Mouse (Mus musculus): ENCODE data around the gene Rnf186. TPM values are rescaled to one million over a fixed set of nuclear protein-coding genes. Genes with fewer than 3 reads are reported as not detected.

Gene Rnf186
- polyA plus RNA-seq, 1 experiment from 2014 or later = not detected

- Histone ChIP-seq H3K4me1 (ENCODE audit: control insufficient read depth, insufficient read depth, low read length) (no peaks in the 10 kb centered on the region), H3K4me3 (ENCODE audit: low read depth, low read length) (no peak overlapping the region), H3K9ac (replicated peaks; ENCODE audit: low read length) (no peak overlapping the region), H3K4me2 (ENCODE audit: low read depth, low read length) (no peak overlapping the region), H3K27ac (replicated peaks; ENCODE audit: low read depth, low read length) (no peak overlapping the region), H3K27me3 (ENCODE audit: control insufficient read depth, insufficient read depth, low read length) (no peaks in the 10 kb centered on the region), H3K36me3 (replicated peaks; ENCODE audit: control insufficient read depth, insufficient read depth, low read depth, low read length) (no peaks in the 10 kb centered on the region), H3K9me3 (replicated peaks; ENCODE audit: control insufficient read depth, low read length) (no peaks in the 10 kb centered on the region)
- 67% methylated on average over 7 of the region's 7 CpGs for WGBS
- ATAC-seq (replicated peaks; ENCODE audit: insufficient number of reproducible peaks, low FRiP score, low TSS enrichment, low read depth) (no peak), DNase-seq (ENCODE audit: low spot score) (no peak)
Measured at GRCm38 (mm10) chr4:138984744-138985143, 17.8 kb downstream of the Rnf186 start.

DNA sequence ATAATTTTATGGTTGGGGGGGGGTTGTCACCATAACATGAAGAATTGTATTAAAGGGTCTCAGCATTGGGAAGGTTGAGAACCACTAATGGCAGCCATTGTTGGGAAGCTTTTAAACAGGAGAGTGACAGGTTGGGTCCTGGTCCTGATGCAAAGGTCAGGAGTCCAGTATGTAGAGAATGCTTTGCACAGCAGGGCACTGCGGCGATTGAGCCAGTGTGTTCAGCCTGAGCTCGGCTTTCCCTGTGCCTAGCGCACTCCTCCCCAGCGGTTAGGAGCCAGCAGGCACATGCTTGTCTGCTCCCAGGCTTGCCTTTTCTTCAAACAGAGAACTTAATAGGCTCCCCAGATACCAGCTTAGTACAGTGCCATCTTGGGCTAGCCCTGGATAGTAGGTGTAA is 19.4 kb downstream of the Rnf186 start:
- Histone ChIP-seq H3K9ac (replicated peaks; ENCODE audit: low read length) (no peak overlapping the region), H3K36me3 (replicated peaks; ENCODE audit: control insufficient read depth, insufficient read depth, low read depth, low read length) (no peaks in the 10 kb centered on the region), H3K27ac (replicated peaks; ENCODE audit: low read depth, low read length) (no peak overlapping the region), H3K27me3 (ENCODE audit: control insufficient read depth, insufficient read depth, low read length) (no peaks in the 10 kb centered on the region), H3K4me1 (ENCODE audit: control insufficient read depth, insufficient read depth, low read length) (no peaks in the 10 kb centered on the region), H3K9me3 (replicated peaks; ENCODE audit: control insufficient read depth, low read length) (no peaks in the 10 kb centered on the region), H3K4me3 (ENCODE audit: low read depth, low read length) (no peak overlapping the region), H3K4me2 (ENCODE audit: low read depth, low read length) (no peak overlapping the region)
- WGBS = 47% methylated on average over 5 of the region's 5 CpGs
- ATAC-seq (replicated peaks; ENCODE audit: insufficient number of reproducible peaks, low FRiP score, low TSS enrichment, low read depth) (no peak), DNase-seq (ENCODE audit: low spot score) (no peak)

DNA sequence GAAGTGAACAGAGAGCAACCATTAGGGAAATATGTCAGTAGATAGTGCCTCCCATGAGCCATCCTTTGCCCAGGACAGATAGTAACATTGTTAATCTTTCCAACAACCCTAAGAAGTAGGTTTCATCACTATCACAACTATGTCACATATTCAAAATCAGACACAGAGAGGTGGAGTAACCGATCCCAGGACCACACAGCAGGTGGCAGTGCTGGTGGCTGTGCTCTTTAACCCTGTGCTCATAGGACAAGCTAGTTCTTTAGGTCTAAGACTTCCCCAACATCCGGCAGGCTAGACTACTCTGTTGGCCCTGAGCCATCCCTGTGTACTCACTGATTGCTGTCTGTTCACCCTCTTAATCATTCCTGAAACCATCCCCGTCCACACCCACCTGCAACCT is 27.5 kb downstream of the Rnf186 start:
- H3K9me3 ChIP-seq (replicated peaks; ENCODE audit: control insufficient read depth, low read length) = no peaks in the 10 kb centered on the region
- no peak overlapping the region for H3K4me2 ChIP-seq (ENCODE audit: low read depth, low read length)
- H3K36me3 ChIP-seq (replicated peaks; ENCODE audit: control insufficient read depth, insufficient read depth, low read depth, low read length) = no peaks in the 10 kb centered on the region
- H3K9ac ChIP-seq (replicated peaks; ENCODE audit: low read length) = no peak overlapping the region
- DNase-seq (ENCODE audit: low spot score) (no peak), ATAC-seq (replicated peaks; ENCODE audit: insufficient number of reproducible peaks, low FRiP score, low TSS enrichment, low read depth) (no peak)
- H3K4me1 ChIP-seq (ENCODE audit: control insufficient read depth, insufficient read depth, low read length) = no peaks in the 10 kb centered on the region
- no peak overlapping the region for H3K27ac ChIP-seq (replicated peaks; ENCODE audit: low read depth, low read length)
- 80% methylated on average over 3 of the region's 3 CpGs for WGBS
- H3K4me3 ChIP-seq (ENCODE audit: low read depth, low read length) = no peak overlapping the region
- H3K27me3 ChIP-seq (ENCODE audit: control insufficient read depth, insufficient read depth, low read length) = no peaks in the 10 kb centered on the region

- Histone ChIP-seq H3K27me3 (ENCODE audit: control insufficient read depth, insufficient read depth, low read length) (no peaks in the 10 kb centered on the region), H3K36me3 (replicated peaks; ENCODE audit: control insufficient read depth, insufficient read depth, low read depth, low read length) (no peaks in the 10 kb centered on the region), H3K27ac (replicated peaks; ENCODE audit: low read depth, low read length) (no peak overlapping the region), H3K4me2 (ENCODE audit: low read depth, low read length) (no peak overlapping the region), H3K4me3 (ENCODE audit: low read depth, low read length) (no peak overlapping the region), H3K4me1 (ENCODE audit: control insufficient read depth, insufficient read depth, low read length) (no peaks in the 10 kb centered on the region), H3K9me3 (replicated peaks; ENCODE audit: control insufficient read depth, low read length) (no peaks in the 10 kb centered on the region), H3K9ac (replicated peaks; ENCODE audit: low read length) (no peak overlapping the region)
- WGBS = 73% methylated on average over 5 of the region's 5 CpGs
- ATAC-seq (replicated peaks; ENCODE audit: insufficient number of reproducible peaks, low FRiP score, low TSS enrichment, low read depth) = no peak
- DNase-seq (ENCODE audit: low spot score) = no peak
Measured at GRCm38 (mm10) chr4:138996410-138996809, 29.5 kb downstream of the Rnf186 start.

GRCm38 (mm10) chr4:138997121-138997520 is 30.2 kb downstream of the Rnf186 start:
- no peak for ATAC-seq (replicated peaks; ENCODE audit: insufficient number of reproducible peaks, low FRiP score, low TSS enrichment, low read depth)
- H3K27me3 ChIP-seq (ENCODE audit: control insufficient read depth, insufficient read depth, low read length) = no peaks in the 10 kb centered on the region
- no peak overlapping the region for H3K4me2 ChIP-seq (ENCODE audit: low read depth, low read length)

DNA sequence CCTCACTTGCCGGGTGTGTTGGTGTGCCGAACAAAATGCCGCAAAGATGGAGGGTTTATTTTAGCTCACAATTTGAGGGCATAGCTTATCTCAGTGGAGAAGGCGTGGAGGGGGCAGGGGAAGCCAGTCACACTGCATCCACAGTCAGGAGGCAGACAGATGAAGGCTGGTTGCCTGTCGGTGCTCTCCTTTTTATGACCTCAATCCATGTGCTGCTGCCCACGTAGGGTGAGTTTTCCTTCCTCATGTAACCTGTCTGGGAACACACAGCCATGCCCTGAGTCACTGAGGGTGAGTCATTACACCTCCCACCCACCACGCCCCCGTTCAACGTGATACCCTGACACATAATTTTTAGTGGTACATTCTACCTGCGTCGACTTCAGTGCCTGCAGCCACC is 31.7 kb downstream of the Rnf186 start:
- H3K4me3 ChIP-seq (ENCODE audit: low read depth, low read length) = no peak overlapping the region
- no peak overlapping the region for H3K9ac ChIP-seq (replicated peaks; ENCODE audit: low read length)
- no peaks in the 10 kb centered on the region for H3K4me1 ChIP-seq (ENCODE audit: control insufficient read depth, insufficient read depth, low read length)
- ATAC-seq (replicated peaks; ENCODE audit: insufficient number of reproducible peaks, low FRiP score, low TSS enrichment, low read depth) = no peak
- no peak overlapping the region for H3K4me2 ChIP-seq (ENCODE audit: low read depth, low read length)
- no peak for DNase-seq (ENCODE audit: low spot score)
- H3K9me3 ChIP-seq (replicated peaks; ENCODE audit: control insufficient read depth, low read length) = no peaks in the 10 kb centered on the region
- WGBS = 90% methylated on average over 11 of the region's 11 CpGs
- no peaks in the 10 kb centered on the region for H3K27me3 ChIP-seq (ENCODE audit: control insufficient read depth, insufficient read depth, low read length)
- H3K27ac ChIP-seq (replicated peaks; ENCODE audit: low read depth, low read length) = no peak overlapping the region
- H3K36me3 ChIP-seq (replicated peaks; ENCODE audit: control insufficient read depth, insufficient read depth, low read depth, low read length) = no peaks in the 10 kb centered on the region

More at GRCm38 (mm10) chr4:138997121-138997520, 30.2 kb downstream of the Rnf186 start:
- no peaks in the 10 kb centered on the region for H3K36me3 ChIP-seq (replicated peaks; ENCODE audit: control insufficient read depth, insufficient read depth, low read depth, low read length)
- no peak for DNase-seq (ENCODE audit: low spot score)
- H3K9me3 ChIP-seq (replicated peaks; ENCODE audit: control insufficient read depth, low read length) = no peaks in the 10 kb centered on the region
- H3K9ac ChIP-seq (replicated peaks; ENCODE audit: low read length) = no peak overlapping the region
- no peaks in the 10 kb centered on the region for H3K4me1 ChIP-seq (ENCODE audit: control insufficient read depth, insufficient read depth, low read length)
- no peak overlapping the region for H3K27ac ChIP-seq (replicated peaks; ENCODE audit: low read depth, low read length)
- H3K4me3 ChIP-seq (ENCODE audit: low read depth, low read length) = no peak overlapping the region
- 85% methylated on average over 4 of the region's 4 CpGs for WGBS

DNA sequence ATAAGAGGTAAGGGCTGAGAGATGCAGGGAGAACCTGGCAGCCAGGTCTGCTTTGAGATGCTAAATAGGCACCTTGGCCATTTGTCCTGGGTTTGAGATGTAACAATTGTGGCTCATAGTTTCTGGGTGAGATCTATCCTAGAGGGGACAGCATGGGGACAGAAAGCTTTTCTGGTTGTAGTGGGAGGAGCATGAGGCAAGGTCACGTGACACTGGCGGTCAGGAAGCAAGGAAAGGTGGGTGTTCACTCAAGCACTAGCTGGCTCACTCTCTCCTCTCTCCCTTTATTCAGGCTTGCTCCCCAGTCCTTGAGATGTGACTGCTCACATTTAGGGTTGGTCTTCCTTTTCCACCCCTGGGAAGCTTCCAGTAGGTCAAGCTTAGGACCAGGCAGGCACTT is 34.1 kb downstream of the Rnf186 start:
- no peaks in the 10 kb centered on the region for H3K36me3 ChIP-seq (replicated peaks; ENCODE audit: control insufficient read depth, insufficient read depth, low read depth, low read length)
- DNase-seq (ENCODE audit: low spot score) = no peak
- no peaks in the 10 kb centered on the region for H3K4me1 ChIP-seq (ENCODE audit: control insufficient read depth, insufficient read depth, low read length)
- no peak overlapping the region for H3K27ac ChIP-seq (replicated peaks; ENCODE audit: low read depth, low read length)
- ATAC-seq (replicated peaks; ENCODE audit: insufficient number of reproducible peaks, low FRiP score, low TSS enrichment, low read depth) = no peak
- H3K27me3 ChIP-seq (ENCODE audit: control insufficient read depth, insufficient read depth, low read length) = no peaks in the 10 kb centered on the region
- H3K9me3 ChIP-seq (replicated peaks; ENCODE audit: control insufficient read depth, low read length) = no peaks in the 10 kb centered on the region
- H3K4me3 ChIP-seq (ENCODE audit: low read depth, low read length) = no peak overlapping the region
- H3K4me2 ChIP-seq (ENCODE audit: low read depth, low read length) = no peak overlapping the region
- no peak overlapping the region for H3K9ac ChIP-seq (replicated peaks; ENCODE audit: low read length)
- 40% methylated on average over 2 of the region's 2 CpGs for WGBS

GRCm38 (mm10) chr4:139001433-139001832 is 34.5 kb downstream of the Rnf186 start:
- no peak overlapping the region for H3K9ac ChIP-seq (replicated peaks; ENCODE audit: low read length)
- ATAC-seq (replicated peaks; ENCODE audit: insufficient number of reproducible peaks, low FRiP score, low TSS enrichment, low read depth) (no peak), DNase-seq (ENCODE audit: low spot score) (no peak)
- H3K27ac ChIP-seq (replicated peaks; ENCODE audit: low read depth, low read length) = no peak overlapping the region
- H3K9me3 ChIP-seq (replicated peaks; ENCODE audit: control insufficient read depth, low read length) = no peaks in the 10 kb centered on the region
- H3K36me3 ChIP-seq (replicated peaks; ENCODE audit: control insufficient read depth, insufficient read depth, low read depth, low read length) = no peaks in the 10 kb centered on the region
- H3K4me3 ChIP-seq (ENCODE audit: low read depth, low read length) = no peak overlapping the region
- no peak overlapping the region for H3K4me2 ChIP-seq (ENCODE audit: low read depth, low read length)
- WGBS = 30% methylated on average over 6 of the region's 6 CpGs
- no peaks in the 10 kb centered on the region for H3K4me1 ChIP-seq (ENCODE audit: control insufficient read depth, insufficient read depth, low read length)
- H3K27me3 ChIP-seq (ENCODE audit: control insufficient read depth, insufficient read depth, low read length) = no peaks in the 10 kb centered on the region
